Mouse (Mus musculus) brain, embryonic 18.5 days (tissue): ENCODE measurements around the gene Inka1.
"Not testable (repeated sequence)": the region's sequence is repeated elsewhere in the genome, so short reads cannot be mapped to it uniquely, and the experiment has no call there.

Source experiments
- DNase-seq: peaks from one replicate; pipeline ENCODE4 v3.0.0-alpha.2; 2012; ENCODE audit warnings: low read depth, low spot score

Gene Inka1

GRCm38 (mm10) chr9:107985131-107986119 lies at the start of gene Inka1:
Gene Inka1, minus strand, starts transcription at chr9:107985879.
- DNase-seq: no peak

- DNase-seq: no peak
These were observed 46.4 kb upstream of the Inka1 start for GRCm38 (mm10) chr9:108032126-108032525.

GRCm38 (mm10) chr9:108027867-108028266 lies 42.2 kb upstream of the Inka1 start:
- no peak for DNase-seq

GRCm38 (mm10) chr9:108026584-108026983 lies 40.9 kb upstream of the Inka1 start:
- no peak for DNase-seq

GRCm38 (mm10) chr9:108023216-108023615 lies 37.5 kb upstream of the Inka1 start:
- no peak for DNase-seq

GRCm38 (mm10) chr9:108020741-108021140 lies 35.1 kb upstream of the Inka1 start:
- no peak for DNase-seq

- no peak for DNase-seq
These were observed 31.4 kb upstream of the Inka1 start for GRCm38 (mm10) chr9:108017127-108017526.

GRCm38 (mm10) chr9:108013577-108013976 lies 27.9 kb upstream of the Inka1 start:
- DNase-seq: not testable (repeated sequence)

- DNase-seq: no peak
These were observed 24.7 kb upstream of the Inka1 start for GRCm38 (mm10) chr9:108010385-108010784.

- DNase-seq: no peak
These were observed 22.4 kb upstream of the Inka1 start for GRCm38 (mm10) chr9:108008041-108008440.

GRCm38 (mm10) chr9:108003531-108003890 lies 17.8 kb upstream of the Inka1 start:
- no peak for DNase-seq

GRCm38 (mm10) chr9:108002778-108003530 lies 17.3 kb upstream of the Inka1 start:
- DNase-seq: no peak

- peak; percentile 100 for DNase-seq
These were observed 16.5 kb upstream of the Inka1 start, which contains the start of gene Ip6k1 for GRCm38 (mm10) chr9:108001922-108002770. Gene Ip6k1, plus strand, starts transcription at chr9:108002501.

- no peak for DNase-seq
These were observed 10.4 kb upstream of the Inka1 start, which contains the start of gene Gm20662 for GRCm38 (mm10) chr9:107996049-107996448. Gene Gm20662, plus strand, starts transcription at chr9:107996349.

GRCm38 (mm10) chr9:107995513-107995912 lies 9.8 kb upstream of the Inka1 start:
- DNase-seq: no peak

GRCm38 (mm10) chr9:107994464-107994863 lies 8.8 kb upstream of the Inka1 start:
- DNase-seq: no peak

GRCm38 (mm10) chr9:107993013-107993412 lies 7.3 kb upstream of the Inka1 start:
- no peak for DNase-seq

- no peak for DNase-seq
These were observed 6.5 kb upstream of the Inka1 start, which contains the start of gene Cdhr4 for GRCm38 (mm10) chr9:107992197-107992596. Gene Cdhr4, plus strand, starts transcription at chr9:107992497.

GRCm38 (mm10) chr9:107987950-107988349 lies 2.3 kb upstream of the Inka1 start:
- no peak for DNase-seq

- DNase-seq: no peak
These were observed 697 bp upstream of the Inka1 start for GRCm38 (mm10) chr9:107986376-107986775.

- DNase-seq: no peak
These were observed 974 bp downstream of the Inka1 start for GRCm38 (mm10) chr9:107984754-107985055.
